Mouse (Mus musculus) cerebellum, adult 9-10 months (tissue): ENCODE results near the gene Rft1.
A peak's percentile ranks its signal among the peaks of the same experiment; 100 is the strongest.

ENCODE experiments used
- DNase-seq: peaks from one replicate; pipeline ENCODE4 v3.0.0; 2022

Rft1 gene

GRCm38 (mm10) chr14:30653943-30654659, at the start of gene Rft1:
TSS of gene Rft1 (plus strand) at chr14:30654360.
- DNase-seq: peak; percentile 97

DNA sequence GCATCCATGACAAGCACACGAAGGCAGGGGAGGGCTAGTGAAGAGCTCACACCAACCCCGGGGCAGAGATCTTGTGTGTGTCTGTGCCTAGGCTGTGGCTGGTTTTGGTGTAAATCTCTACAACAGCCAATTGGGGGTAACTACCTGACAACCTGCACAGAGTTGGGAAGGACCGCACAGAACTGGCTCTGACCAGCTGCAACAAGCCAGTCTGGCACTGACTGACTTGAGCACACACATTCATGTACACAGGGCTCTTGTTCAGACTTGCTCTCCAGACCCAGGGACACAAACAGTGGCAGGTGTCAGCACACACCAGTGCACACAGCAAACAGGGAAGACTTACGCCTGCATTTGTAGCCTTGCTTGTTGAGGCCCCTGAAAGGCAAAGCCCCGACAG, 47.3 kb upstream of the Rft1 start:
- no peak for DNase-seq

GRCm38 (mm10) chr14:30607696-30608095, 46.5 kb upstream of the Rft1 start:
- no peak for DNase-seq

DNA sequence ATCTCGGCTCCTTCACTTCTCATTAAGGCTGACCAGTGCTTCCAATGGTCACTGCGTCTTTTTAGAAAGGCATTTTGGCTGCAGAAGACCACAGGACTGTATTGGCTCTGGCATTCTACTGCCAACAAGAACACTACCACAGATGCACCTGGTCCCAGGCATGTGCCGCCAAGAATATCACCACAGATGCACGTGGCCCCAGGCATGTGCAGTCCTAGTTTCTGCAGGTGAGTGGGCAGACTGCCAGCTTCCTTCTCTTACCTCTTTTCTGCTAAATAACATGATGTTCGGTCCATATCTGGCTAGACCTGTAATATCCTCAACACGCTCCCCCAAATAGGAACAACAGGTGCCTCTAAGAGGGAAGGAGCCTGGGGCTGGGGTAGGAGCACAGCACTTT, 46.0 kb upstream of the Rft1 start:
- DNase-seq: no peak

DNA sequence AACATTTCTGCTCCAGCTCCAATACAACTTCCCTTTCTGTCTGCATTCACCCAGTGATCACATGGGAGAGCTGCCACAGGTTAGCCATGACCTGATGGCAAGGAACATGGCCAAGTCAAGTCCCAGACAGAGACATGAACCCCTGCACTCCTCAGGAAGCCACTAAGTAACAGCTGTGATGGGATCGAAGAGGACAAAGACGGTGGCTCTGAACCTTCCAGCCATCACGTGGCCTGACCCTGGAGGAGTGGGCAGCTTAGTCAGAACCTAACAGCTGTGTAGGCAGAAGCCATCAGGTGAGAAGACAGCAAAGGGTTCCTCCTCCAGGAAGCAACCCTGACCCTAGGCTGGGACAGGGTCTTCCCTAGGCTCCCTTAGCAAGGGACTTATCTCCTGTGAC, 44.7 kb upstream of the Rft1 start:
- DNase-seq: no peak

DNA sequence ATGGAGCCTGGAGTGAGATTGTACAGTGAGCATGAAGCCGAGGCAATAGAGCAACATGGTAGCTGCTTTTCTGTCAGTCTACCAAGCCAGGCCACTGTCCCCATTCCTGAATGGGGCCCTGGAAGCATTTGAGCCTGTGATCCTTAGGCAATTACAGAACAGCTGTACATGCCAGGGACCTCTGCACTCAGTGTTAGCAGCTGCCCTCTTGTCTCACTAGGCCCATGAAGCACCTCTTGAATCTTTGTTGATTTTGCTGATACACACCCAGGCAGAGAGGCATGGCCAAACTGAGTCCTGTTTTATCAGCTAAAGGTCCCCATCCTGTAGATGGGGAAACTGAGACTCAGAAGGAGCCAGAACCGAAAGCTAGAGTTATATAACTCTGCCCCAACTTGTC, 43.9 kb upstream of the Rft1 start:
- no peak for DNase-seq

DNA sequence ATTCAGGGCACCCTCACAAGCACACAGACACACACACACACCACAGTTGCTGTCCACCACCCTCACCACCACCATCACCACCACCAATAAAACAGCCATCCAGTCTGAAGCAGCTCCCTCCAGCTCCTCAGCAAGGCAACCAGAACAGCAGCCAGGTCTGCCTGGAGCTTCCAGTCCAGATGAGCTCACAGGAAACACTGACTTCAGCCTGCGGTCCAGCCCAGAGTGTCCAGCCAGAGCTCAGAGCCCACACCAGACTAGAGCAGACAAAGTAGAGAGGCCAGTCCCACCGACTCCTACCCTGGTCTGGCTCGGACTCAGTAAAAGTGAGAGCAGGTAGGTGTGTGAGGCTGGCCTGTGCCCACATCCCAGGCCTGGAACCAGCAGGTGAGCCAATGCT, 43.2 kb upstream of the Rft1 start:
- no peak for DNase-seq

DNA sequence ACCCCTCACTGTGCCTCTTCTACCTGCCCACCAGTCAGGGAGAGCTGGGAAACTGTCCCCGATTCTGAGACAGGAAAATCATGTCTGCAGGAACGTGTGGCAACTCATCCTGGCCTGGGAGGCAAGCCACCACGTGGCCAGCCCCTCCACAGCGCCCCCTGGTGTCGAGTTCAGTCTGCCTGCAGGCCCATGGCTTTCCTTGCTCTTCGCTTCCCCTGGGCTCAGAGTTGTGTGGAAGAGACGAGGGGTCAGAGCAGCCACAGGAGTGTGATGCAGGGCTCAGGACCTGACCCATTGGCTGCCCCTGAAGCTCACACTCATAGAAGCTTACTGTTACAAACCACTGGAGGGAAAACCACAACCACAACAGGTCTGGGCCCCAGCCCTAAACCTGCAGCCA, 41.6 kb upstream of the Rft1 start:
- DNase-seq: peak; percentile 49

DNA sequence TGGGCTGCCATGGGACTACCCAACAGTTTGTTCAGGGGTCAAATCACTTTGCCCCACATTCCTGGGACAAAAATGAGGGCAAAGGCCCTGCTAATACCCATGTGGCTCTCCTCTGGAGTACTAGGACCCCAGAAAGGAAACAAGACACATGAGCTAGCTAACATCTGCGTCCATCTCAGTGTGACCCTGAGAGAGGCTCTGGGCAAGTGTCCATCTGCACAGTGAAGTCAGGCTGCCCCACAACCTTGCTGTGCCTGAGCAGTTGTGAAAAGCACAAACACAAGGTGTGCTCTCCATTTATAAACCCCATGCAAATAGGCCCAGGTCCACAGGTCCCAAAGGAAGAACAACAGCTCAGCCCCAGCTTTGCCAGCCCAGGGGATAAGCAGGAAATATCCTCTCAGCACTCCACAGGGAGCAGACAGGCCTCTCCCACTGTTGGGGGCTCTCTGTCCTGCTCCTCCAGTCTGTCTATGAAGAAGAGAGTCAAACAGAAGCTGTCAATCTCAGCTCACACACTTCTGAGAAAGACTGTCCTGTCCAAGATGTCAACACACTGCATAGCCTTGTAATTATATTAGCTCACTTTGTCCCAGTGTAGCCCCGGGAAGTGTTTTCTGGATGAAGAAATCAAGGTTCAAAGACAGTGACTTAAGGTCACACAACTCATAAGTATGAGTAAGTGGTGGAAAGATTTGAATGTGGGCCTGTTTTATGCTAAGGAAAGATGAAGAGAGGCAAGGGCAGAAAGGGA, 41.0 kb upstream of the Rft1 start:
- DNase-seq: no peak

DNA sequence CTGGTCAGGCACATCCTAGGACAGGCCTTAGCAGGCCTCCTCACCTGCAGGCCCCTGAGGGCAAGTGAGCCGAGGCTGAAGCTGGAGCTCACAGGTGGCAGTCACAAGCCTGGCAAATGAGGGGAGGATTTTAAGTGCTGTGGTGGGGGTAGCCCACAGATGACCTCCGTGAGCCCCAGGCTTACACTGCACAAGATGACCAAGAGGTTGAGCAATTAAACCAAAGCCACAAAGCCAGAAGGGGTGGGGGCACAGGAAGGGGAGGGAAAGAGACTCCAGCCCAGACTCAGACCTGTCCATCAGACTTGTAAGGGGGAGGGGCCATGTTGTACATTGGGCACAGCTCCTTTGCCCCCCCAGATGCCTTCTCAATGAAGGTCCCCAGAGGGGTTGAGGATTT, 37.4 kb upstream of the Rft1 start:
- DNase-seq: no peak

DNA sequence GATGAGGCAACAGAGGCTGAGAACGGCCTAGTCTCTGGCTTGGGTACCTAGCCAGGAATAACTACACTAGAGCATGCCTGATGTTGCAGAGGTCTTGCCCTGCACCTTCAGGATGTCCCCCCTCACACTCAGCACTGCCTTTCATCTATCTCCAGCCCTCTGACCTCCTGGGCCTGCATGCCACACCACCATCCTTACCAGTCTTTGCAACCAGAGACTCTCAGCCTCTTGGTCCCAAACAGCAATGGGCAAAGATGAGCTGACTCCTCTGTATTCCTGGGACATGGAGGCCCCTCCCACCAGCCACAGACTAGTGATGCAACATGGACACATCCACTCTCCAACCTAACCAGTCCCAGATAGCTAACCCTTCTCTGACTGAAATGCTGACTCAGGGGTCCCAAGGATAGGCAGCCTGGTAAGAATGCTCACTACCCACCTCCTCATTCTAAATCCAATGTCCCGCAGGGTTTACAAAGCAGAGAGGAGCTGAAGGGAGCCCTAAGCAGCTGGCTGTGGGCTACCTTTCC, 35.3 kb upstream of the Rft1 start:
- no peak for DNase-seq

DNA sequence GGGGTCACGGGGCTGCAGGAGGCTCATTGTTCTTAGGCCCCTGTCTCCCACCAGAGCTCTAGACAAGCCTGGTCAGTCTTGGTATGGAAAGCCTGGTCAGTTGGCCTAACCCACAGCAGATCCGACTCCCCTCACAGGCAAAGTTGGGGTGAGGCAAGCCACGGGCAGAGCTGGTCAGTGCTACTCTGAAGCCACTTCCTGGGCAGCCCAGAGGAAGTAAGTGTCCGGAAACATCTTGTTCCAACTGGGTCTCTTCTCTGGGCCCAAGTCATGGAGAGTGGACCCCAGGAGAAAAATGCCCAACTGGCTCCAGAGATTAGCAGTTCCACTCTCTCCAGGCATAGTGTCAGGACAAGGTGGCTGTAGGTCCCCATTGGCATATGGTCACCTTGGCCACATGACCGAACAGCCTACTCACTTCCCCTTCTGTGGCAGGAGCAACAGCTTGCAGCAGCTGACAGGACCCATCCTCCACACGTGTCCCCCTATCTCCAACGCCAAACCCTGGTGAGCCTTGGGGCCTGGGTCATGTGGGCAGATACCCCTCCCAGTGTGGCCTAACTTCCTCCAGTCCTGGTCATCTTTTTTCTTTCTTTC, 34.1 kb upstream of the Rft1 start:
- DNase-seq: no peak

DNA sequence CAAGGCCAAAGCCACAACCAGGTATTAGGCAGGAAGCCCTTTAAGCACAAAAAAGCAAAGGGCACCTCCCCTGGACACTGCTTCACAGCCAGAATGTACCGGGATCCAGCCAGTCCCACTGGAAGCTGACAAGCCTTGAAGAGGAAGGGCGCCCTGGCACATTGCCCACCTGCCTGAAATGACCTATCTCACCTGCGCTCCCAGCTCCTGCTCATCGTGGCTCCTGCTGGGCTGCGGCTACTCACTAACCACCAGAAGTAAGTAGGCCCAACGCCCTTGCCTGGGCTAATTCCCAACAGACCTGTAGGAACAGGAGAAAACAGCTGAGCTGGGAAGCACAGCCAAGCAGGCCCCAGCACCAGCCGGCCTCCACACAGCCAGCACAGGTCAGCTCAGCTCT, 32.0 kb upstream of the Rft1 start:
- no peak for DNase-seq

DNA sequence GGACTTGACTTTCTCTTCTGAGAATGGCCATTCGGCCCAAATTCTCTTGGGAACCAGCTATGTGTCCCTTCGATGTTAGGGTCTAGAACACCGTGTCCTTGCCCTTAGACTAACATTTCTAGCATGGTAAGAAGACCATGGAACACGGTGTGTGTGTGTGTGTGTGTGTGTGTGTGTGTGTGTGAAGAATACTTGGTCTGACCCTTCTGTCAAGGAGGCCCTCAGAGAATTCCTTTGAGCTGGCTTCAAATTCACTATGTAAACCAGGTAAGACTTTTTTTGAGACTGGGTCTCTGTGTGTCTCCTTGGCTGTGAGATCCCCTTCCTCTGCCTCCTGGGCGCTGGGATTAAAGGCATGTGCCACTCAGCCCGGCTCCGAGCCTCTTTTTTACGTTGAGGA, 31.6 kb upstream of the Rft1 start:
- DNase-seq: no peak

- DNase-seq: no peak
These were observed 29.9 kb upstream of the Rft1 start for GRCm38 (mm10) chr14:30624277-30624721.

- no peak for DNase-seq
These were observed 28.9 kb upstream of the Rft1 start for GRCm38 (mm10) chr14:30625131-30625807.

DNA sequence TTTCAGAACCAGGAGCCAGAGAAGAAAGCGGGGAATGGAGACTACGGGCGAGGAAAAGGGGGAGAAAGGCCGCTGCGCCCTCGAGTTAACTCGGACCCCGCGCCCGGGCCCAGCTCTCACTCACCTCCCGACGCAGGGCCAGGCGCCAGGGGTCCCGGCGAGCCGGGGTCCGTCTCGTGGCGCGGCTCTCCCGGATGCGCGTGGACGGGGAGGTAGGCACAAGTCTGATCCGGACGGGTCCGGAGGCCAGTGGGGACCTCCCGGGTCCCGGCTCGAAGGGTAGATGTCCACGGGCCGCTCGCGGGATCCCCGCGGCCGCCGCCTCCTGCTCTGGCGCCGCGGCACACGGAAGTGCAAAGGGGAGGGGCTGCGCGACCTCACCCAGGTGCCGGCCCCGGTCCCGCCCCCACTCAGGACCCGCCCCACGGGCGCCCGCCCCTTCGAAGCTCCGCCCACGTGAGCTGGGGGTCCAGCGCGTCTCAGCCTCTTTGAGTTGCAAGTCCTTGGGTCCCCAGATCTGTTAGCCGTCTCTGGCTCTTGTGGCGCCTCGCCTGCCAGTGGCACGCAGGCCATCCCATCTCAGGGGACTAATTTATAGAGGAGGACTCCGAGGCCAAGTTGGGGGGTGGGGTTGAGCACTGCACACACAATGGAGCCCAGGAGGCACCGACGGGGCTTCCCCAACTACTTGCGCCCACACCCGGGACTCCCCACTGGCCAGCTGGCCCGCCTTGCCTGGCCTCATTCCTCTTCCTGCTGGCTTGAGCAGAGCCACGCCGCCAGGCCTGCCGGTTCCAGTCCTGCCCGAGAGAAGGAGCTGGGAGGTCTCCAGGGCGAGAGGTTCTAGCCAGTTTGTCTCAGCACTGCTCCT, 28.1 kb upstream of the Rft1 start, which contains the start of gene Prkcd:
TSS of gene Prkcd (minus strand) at position 355 of the 871 bp plus-strand sequence.
- peak; percentile 53 for DNase-seq

DNA sequence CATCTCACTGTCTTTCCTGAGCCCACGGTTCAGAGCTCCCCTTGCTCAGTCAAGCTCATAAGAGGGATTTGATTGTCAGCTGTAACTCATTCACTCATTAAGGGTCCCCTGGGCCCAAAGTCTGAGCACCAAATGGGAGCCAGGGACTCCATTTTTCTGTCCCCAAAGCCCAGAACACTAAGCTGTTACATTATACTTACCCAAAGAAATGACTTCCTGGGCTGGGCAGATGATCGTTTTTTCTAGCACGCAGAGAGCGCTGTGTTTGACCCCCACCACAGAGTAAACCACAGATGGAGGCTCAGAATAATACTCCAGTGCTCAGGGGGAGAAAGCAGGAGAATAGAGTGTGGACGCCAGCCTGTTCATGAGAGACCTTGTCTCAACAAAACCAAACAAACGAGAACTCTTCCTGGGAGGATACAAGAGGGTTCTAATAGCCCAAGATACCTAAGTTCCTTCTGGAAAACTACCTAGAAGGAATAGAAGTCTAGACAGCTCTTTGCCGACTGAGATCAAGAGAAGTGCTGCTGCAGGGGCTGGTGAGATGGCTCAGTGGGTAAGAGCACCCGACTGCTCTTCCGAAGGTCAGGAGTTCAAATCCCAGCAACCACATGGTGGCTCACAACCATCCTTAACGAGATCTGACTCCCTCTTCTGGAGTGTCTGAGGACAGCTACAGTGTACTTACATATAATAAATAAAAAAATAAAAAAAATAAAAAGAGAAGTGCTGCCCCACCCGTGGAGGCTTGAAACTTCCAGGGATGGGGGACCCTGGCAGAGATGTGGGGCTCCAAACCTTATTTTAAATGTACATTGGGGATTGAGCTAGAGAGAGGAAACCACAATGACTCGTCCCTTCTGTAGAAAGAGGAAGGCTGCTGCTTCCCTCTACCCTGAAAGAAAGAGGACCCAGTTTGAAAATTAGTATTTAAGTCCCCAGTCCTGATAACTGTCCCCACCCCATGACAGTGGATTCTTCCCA, 27.1 kb upstream of the Rft1 start:
- no peak for DNase-seq

GRCm38 (mm10) chr14:30628235-30628634, 25.9 kb upstream of the Rft1 start:
- DNase-seq: no peak

DNA sequence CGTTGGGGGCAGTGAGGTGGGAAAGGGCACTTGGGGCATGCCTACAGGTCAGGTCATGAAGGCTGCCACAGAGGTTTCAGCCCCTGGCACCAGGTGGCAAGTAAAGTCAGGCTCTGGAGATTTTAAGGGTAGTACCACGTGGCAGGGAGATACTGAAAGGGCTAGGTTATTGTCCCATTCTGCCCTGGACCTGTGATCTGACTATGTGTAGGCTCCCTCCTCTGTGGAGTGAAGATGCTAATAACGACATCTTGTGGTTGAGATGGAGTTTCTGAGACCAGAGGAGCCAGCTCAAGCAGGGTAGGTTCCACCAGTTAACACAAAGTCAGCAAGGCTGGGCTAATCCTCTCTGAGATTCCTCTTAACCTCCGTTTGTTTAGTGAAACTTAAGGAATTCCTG, 24.3 kb upstream of the Rft1 start:
- no peak for DNase-seq
